Mouse (Mus musculus): ENCODE measurements around the gene Gm28553. TPM values are rescaled to one million over a fixed set of nuclear protein-coding genes. Genes with fewer than 3 reads are reported as not detected.

Gene Gm28553
- polyA plus RNA-seq (2012; fragmentation: generic; extraction: Trizol), result not detected

DNA sequence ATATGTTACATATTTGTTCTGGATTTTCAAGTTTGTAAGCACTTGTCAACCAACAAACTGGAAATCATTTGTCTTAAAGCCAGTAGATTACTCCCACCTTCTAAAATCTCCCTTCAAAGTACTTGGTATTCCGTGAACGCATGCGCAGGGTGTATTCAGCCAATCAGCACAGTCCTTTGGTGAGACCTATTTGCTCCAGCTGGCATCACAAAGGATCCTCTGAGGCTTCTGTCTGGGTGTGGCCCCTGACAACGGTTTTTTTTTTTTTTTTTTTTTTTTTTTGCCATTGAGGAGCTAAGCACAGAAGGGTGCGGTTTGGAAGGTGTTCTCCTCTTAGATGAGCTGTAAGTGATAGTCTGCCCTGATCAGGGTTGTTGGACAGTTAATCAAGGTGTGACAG lies at the start of gene Gm28553:
TSS of gene Gm28553 (plus strand) at position 301 of the 400 bp plus-strand sequence.

